Mouse (Mus musculus) erythroblast, embryonic 14.5 days (primary cell): ENCODE measurements around the gene Cdkal1. TPM values are rescaled to one million over a fixed set of nuclear protein-coding genes. Genes with fewer than 3 reads are reported as not detected.

Experiments
- H3K27me3 ChIP-seq: 2 replicates; pipeline ENCODE4 v1.6.1; 2012; ENCODE audit warnings: inconsistent platforms; ENCODE audit not compliant: control insufficient read depth
- H3K36me3 ChIP-seq: 2 replicates; pipeline ENCODE4 v1.6.1; 2012; ENCODE audit warnings: mild to moderate bottlenecking, inconsistent platforms; ENCODE audit not compliant: control insufficient read depth
- H3K4me1 ChIP-seq: 2 replicates; pipeline ENCODE4 v1.6.1; 2012; ENCODE audit warnings: inconsistent platforms; ENCODE audit not compliant: control insufficient read depth
- H3K4me3 ChIP-seq: replicated peaks from 2 replicates; pipeline ENCODE3; 2012; ENCODE audit warnings: moderate library complexity, mild to moderate bottlenecking, inconsistent platforms
- H3K9me3 ChIP-seq: 2 replicates; pipeline ENCODE4 v1.6.1; 2012; ENCODE audit warnings: low read length, inconsistent platforms, mixed read lengths; ENCODE audit not compliant: control insufficient read depth
- GATA1 ChIP-seq: IDR thresholded peaks from 2 replicates; pipeline ENCODE4 v1.6.1; 2012; ENCODE audit warnings: low read length, inconsistent platforms, mixed read lengths
- TAL1 ChIP-seq: IDR thresholded peaks from 3 replicates; pipeline ENCODE4 v1.6.1; 2012; ENCODE audit warnings: low read length, inconsistent platforms, mixed read lengths
- polyA plus RNA-seq: library from polyadenylated mRNA; stranded (reverse); fragments of >175 nt; gene quantifications from 2 replicates; pipeline ENCODE4 v1.2.3, GENCODE M21; 2012

Gene Cdkal1
- polyA plus RNA-seq, 1 experiment = 0.10 TPM

GRCm38 (mm10) chr13:29218594-29219230, 636.8 kb downstream of the Cdkal1 start:
- H3K9me3 ChIP-seq = no peaks in the 10 kb centered on the region
- no peaks in the 10 kb centered on the region for H3K4me1 ChIP-seq
- no peak for TF ChIP-seq TAL1
- no peak for TF ChIP-seq GATA1
- no peak overlapping the region for H3K4me3 ChIP-seq
- H3K27me3 ChIP-seq = no peaks in the 10 kb centered on the region
- H3K36me3 ChIP-seq = no peaks in the 10 kb centered on the region

- Histone ChIP-seq H3K27me3 (no peaks in the 10 kb centered on the region), H3K36me3 (no peaks in the 10 kb centered on the region), H3K4me3 (no peak overlapping the region), H3K4me1 (no peaks in the 10 kb centered on the region), H3K9me3 (no peaks in the 10 kb centered on the region)
- TF ChIP-seq TAL1 (no peak), GATA1 (no peak)
Observed at GRCm38 (mm10) chr13:29210159-29211021, 645.1 kb downstream of the Cdkal1 start.

- H3K27me3 ChIP-seq = no peaks in the 10 kb centered on the region
- no peaks in the 10 kb centered on the region for H3K36me3 ChIP-seq
- H3K4me1 ChIP-seq = no peaks in the 10 kb centered on the region
- TF ChIP-seq GATA1 = no peak
- TF ChIP-seq TAL1 = no peak
- no peaks in the 10 kb centered on the region for H3K9me3 ChIP-seq
- no peak overlapping the region for H3K4me3 ChIP-seq
Observed at GRCm38 (mm10) chr13:29208749-29209148, 646.7 kb downstream of the Cdkal1 start.

GRCm38 (mm10) chr13:29203856-29204255, 651.6 kb downstream of the Cdkal1 start:
- no peaks in the 10 kb centered on the region for H3K4me1 ChIP-seq
- no peaks in the 10 kb centered on the region for H3K9me3 ChIP-seq
- H3K4me3 ChIP-seq = no peak overlapping the region
- H3K27me3 ChIP-seq = no peaks in the 10 kb centered on the region
- no peaks in the 10 kb centered on the region for H3K36me3 ChIP-seq
- TF ChIP-seq TAL1 = no peak
- no peak for TF ChIP-seq GATA1

DNA sequence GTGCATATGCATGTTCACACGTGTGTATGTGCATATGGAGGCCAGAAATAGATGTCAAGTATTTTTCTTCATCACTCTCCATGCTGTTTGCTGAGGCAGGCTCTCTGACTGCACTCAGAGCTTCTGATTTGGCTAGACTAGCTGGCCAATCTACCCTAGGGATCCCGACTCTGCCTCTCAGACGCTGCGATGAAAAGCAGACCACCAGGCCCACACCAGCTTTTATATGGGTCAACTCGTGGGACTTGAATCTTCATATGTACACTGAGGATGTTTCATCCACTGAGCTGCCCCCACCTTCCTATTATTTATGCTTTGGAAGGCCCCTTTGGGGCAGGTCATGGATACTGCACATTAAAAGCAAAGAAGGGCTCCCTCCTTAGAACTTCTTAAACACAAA, 652.0 kb downstream of the Cdkal1 start:
- Histone ChIP-seq H3K36me3 (no peaks in the 10 kb centered on the region), H3K27me3 (no peaks in the 10 kb centered on the region), H3K4me1 (no peaks in the 10 kb centered on the region), H3K4me3 (no peak overlapping the region), H3K9me3 (no peaks in the 10 kb centered on the region)
- TF ChIP-seq TAL1 (no peak), GATA1 (no peak)

GRCm38 (mm10) chr13:29202562-29202961, 652.9 kb downstream of the Cdkal1 start:
- TF ChIP-seq GATA1 = no peak
- no peak for TF ChIP-seq TAL1

GRCm38 (mm10) chr13:29199679-29200078, 655.8 kb downstream of the Cdkal1 start:
- TF ChIP-seq GATA1 (no peak), TAL1 (no peak)
- Histone ChIP-seq H3K4me3 (no peak overlapping the region), H3K9me3 (no peaks in the 10 kb centered on the region), H3K36me3 (no peaks in the 10 kb centered on the region), H3K27me3 (no peaks in the 10 kb centered on the region), H3K4me1 (no peaks in the 10 kb centered on the region)

More at GRCm38 (mm10) chr13:29202562-29202961, 652.9 kb downstream of the Cdkal1 start:
- Histone ChIP-seq H3K9me3 (no peaks in the 10 kb centered on the region), H3K4me1 (no peaks in the 10 kb centered on the region), H3K27me3 (no peaks in the 10 kb centered on the region), H3K36me3 (no peaks in the 10 kb centered on the region), H3K4me3 (no peak overlapping the region)

GRCm38 (mm10) chr13:29196798-29197498, 658.5 kb downstream of the Cdkal1 start:
- Histone ChIP-seq H3K9me3 (no peaks in the 10 kb centered on the region), H3K4me3 (no peak overlapping the region), H3K27me3 (no peaks in the 10 kb centered on the region), H3K36me3 (no peaks in the 10 kb centered on the region), H3K4me1 (no peaks in the 10 kb centered on the region)
- no peak for TF ChIP-seq TAL1
- no peak for TF ChIP-seq GATA1

GRCm38 (mm10) chr13:29195722-29196121, 659.8 kb downstream of the Cdkal1 start:
- Histone ChIP-seq H3K4me1 (no peaks in the 10 kb centered on the region), H3K27me3 (no peaks in the 10 kb centered on the region), H3K4me3 (no peak overlapping the region), H3K36me3 (no peaks in the 10 kb centered on the region), H3K9me3 (no peaks in the 10 kb centered on the region)
- TF ChIP-seq GATA1 (no peak), TAL1 (no peak)
